Mouse (Mus musculus) adrenal gland, postnatal 14 days (tissue): ENCODE measurements around the gene Fbxl8. TPM values are rescaled to one million over a fixed set of nuclear protein-coding genes. Genes with fewer than 3 reads are reported as not detected.
"Not testable (repeated sequence)": the region's sequence is repeated elsewhere in the genome, so short reads cannot be mapped to it uniquely, and the experiment has no call there.

Experiments
- DNase-seq: peaks from one replicate; pipeline ENCODE4 v3.0.0; 2021; ENCODE audit warnings: mixed read lengths
- total RNA-seq: library from RNA; stranded (reverse); gene quantifications from 2 replicates; pipeline ENCODE4 v1.2.3, GENCODE M21; 2021

Gene Fbxl8
- total RNA-seq, 1 experiment from 2014 or later, result 3.3 TPM

DNA sequence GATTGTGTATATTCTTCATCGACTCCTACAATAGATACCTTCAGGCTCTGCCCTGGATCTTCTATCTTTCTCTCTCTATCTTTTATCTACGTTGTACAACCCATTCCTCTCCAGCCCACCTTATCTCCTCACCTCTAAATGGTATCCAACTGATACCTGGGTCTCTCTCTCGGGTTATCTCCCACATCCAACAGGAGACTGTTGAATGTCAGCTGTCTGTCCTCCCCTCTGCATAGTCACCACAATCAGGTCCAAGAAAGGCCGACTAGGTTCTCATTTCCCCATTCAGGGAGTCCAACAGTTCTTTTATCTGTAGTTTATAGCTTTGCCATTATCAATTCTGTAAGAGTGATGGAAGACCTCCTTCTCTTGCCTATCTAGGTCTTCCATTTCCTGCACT lies 17.8 kb downstream of the Fbxl8 start:
- no peak for DNase-seq

GRCm38 (mm10) chr8:105283074-105283473 lies 18.6 kb downstream of the Fbxl8 start:
- DNase-seq, result peak; percentile 80

DNA sequence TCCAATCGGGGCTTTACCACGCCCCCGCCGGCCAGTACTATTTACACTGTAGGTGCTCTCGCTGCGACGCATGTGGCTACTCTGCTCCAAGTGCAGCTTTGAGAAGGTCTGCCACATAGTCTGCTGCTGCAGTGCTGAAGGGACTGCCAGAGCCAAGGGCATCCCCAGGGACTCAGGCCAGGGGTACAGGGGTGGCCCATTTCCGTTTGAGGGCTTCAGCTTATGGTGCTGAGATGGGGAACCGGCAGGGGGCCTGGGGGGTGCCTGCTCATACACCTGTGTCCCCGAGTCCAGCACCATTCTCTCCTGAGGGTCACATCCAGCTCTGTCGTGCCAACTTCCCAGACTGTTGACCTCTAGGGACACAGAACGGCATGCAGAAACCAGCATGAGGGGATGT lies 21.1 kb downstream of the Fbxl8 start:
- DNase-seq, result no peak

GRCm38 (mm10) chr8:105286907-105287306 lies 22.5 kb downstream of the Fbxl8 start:
- DNase-seq, result no peak

DNA sequence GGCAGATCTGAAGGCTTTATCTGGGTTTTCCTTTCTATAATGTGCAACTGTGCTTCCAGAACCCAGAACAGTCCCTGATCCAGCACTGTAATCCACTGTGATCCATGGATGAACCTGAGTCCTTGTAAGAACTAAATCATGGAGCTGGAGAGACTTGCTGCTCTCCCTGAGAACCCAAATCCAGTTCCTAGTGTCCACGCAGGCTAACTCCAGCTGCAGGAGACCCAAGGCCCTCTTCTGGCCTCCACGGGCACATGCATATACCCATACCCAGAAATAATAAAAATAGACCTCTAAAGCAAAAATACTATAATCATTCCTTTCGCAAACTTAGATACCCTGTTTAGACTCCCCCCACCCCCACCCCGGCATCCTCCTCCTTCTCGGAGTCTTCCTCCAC lies 23.8 kb downstream of the Fbxl8 start:
- no peak for DNase-seq

- DNase-seq, result peak; percentile 96
Measured at GRCm38 (mm10) chr8:105288958-105289732, 24.7 kb downstream of the Fbxl8 start.

GRCm38 (mm10) chr8:105289805-105290460 lies 25.5 kb downstream of the Fbxl8 start, which contains the start of gene 4931428F04Rik:
4931428F04Rik (minus strand) TSS chr8:105289864.
- peak; percentile 82 for DNase-seq

DNA sequence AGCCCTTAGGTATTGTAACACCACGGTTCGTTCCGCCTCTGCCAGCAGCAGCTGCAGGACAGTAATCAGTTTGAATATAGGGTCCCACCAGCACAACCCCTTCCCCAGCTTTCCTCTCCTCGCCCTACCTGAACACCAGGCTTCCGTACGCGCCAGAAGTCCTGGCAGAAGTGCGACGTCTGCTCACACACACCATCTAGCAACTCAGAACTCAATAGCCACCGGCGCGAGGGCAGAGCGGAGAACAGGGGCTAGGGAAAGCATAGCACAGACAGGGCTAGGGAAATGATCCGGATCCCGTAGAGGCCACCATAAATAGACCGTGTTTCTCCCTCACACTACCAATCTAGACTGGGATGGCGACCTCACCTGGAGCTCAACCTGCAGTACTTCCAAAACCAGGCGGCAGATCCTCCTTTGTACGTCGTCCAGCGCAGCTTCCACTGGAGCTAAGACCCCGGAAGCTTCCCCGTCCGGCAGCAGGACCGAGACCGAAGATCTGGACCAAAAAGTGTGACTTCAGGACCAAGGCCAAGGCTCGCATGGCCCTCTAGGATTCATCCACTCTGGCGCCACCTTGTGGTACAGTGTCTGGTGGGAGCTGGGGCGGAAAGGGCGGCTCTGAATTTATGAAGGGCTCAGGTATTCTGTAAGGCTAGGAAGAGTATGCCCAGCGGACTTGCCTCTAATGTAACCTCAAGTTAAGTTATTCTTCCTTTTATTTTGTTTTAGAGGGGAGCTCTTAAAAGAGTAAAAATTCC lies 26.3 kb downstream of the Fbxl8 start:
- DNase-seq, result peak; percentile 96

DNA sequence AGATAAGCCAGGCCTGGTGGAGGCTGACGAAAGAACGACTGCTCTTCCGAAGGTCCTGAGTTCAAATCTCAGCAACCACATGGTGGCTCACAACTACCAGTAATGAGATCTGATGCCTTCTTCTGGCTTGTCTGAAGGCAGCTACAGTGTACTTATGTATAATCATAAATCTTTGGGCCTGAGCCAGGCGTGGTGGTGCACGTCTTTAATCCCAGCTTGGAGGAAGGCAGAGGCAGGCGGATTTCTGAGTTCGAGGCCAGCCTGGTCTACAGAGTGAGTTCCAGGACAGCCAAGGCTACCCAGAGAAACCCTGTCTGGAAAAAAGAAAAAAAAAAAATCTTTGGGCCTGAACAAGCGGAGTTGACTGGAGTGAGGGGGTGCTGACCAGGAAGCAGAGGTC lies 26.9 kb downstream of the Fbxl8 start:
- not testable (repeated sequence) for DNase-seq

GRCm38 (mm10) chr8:105291802-105292201 lies 27.4 kb downstream of the Fbxl8 start:
- DNase-seq, result not testable (repeated sequence)

DNA sequence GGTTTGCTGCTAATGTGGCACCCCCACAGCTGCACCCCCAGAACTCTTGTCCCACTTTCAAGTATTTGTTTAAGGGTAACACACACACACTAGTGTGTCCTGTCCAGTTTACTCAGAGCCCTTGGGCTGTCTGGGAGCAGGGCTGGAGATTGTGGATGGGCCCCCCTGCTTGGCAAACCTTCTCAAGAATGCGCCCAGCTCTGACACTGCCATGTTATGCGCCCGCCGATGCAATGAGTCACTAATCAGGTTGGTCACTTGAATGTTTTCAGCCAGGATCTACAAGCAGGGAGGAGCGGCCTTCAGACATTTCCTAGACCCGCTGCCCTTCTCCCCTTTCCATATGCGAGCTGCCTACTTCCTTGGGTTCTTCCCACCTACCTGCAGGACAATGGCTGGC lies 28.0 kb downstream of the Fbxl8 start:
- no peak for DNase-seq

DNA sequence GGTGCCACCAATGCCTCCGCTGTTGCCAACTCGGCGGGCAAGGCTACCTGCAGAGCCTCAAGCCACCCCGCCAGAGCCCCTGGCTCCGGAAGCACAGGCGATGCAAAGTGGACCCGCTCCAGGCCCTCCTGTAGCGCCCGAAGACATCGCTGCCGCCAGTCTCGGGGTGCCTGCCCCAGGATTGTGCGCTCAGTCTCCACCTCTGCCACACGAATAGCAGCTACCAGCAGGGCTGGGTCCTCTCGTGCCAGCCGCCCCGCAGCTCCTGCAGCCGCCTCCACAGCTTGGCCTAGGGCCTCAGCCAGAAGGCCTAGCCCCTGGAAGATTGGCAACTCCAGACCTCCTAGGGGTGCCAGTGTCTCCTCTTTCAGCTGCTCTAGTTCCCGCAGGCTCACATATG lies 29.0 kb downstream of the Fbxl8 start:
- no peak for DNase-seq

DNA sequence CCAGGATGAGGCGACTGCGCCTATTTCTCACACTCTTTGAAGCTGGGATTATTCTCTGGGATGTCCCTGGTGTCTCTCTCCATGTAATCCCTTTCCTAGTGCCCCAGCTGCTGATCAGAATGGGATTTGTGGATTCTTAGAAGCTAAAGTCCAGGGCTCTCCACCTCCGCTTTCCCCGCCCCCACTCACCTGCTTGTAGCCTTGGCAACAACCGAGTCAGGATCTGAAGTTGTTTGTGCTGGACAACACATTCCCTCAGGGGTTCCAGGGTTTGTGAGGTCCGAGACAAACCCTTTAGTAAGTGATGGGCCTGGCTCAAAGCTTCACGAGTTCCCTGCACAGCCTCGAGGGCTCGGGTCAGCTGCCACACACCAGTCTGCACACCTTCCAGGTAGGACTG lies 30.3 kb downstream of the Fbxl8 start:
- no peak for DNase-seq

GRCm38 (mm10) chr8:105295256-105295655 lies 30.8 kb downstream of the Fbxl8 start:
- no peak for DNase-seq

DNA sequence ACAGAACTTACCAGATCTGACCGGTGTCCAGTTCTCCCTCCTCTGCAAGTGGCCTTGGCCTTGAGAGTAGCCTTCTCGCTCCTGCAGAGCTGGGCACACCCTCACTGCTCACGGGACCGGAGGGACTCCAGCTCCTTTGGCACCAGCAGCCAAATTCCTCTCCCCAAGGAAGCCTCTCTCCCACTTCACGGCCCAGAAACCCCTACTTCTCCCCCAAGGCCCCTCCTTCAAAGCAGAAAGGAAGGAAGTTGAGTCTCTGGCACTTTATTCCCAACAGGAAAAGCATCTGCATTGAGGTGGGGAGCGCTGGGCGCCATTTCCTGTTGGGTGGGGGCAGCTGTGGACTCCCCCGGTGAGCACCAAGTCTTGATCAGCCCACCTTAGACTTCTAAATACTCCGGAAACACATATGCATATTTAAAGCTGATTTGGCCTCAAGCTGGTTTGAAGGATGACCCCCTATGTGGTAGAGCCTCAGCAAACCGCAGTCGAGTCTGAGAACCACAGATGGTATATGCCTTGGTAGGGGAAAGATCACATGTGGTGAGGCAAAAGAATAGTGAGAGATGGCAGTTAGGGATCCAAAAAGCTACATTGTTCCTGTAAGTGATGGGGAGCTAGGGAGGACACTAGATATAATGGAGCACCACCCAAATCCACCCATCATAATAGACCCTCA lies 31.6 kb downstream of the Fbxl8 start, which contains the start of gene Exoc3l:
TSS of gene Exoc3l (minus strand) at position 207 of the 679 bp plus-strand sequence.
- DNase-seq, result peak; percentile 80

DNA sequence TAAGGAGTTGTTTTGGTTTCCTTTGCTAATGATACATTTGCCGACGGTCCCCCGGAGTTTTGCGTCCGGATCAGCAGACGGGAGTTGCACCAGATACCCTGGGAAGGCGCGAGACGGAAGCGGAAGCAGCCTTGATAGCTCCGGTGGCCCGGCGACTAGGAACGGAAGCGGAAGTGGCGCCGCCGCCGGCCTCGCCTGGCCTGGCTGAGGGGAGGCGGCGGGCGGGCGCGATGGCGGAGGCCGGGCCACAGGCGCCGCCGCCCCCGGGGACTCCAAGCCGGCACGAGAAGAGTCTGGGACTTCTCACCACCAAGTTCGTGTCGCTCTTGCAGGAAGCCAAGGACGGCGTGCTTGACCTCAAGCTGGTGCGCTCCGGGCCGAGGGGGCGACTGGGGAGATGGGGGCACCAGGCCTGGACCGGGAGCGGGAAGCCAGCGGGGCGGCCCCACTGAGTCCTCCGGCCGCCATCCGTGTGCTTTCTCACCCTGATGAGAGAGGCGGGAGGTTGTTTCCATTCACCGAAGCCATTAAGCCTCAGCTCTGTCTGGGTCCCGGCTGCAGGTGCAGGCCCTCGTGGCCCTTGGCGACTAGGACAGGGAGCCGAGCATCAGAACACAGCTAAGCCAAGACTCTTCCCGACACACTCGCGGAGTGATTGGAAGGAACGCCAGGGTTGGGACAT lies 33.2 kb downstream of the Fbxl8 start, which contains the start of gene E2f4:
TSS of gene E2f4 (plus strand) at position 153 of the 682 bp plus-strand sequence.
- peak; percentile 97 for DNase-seq

DNA sequence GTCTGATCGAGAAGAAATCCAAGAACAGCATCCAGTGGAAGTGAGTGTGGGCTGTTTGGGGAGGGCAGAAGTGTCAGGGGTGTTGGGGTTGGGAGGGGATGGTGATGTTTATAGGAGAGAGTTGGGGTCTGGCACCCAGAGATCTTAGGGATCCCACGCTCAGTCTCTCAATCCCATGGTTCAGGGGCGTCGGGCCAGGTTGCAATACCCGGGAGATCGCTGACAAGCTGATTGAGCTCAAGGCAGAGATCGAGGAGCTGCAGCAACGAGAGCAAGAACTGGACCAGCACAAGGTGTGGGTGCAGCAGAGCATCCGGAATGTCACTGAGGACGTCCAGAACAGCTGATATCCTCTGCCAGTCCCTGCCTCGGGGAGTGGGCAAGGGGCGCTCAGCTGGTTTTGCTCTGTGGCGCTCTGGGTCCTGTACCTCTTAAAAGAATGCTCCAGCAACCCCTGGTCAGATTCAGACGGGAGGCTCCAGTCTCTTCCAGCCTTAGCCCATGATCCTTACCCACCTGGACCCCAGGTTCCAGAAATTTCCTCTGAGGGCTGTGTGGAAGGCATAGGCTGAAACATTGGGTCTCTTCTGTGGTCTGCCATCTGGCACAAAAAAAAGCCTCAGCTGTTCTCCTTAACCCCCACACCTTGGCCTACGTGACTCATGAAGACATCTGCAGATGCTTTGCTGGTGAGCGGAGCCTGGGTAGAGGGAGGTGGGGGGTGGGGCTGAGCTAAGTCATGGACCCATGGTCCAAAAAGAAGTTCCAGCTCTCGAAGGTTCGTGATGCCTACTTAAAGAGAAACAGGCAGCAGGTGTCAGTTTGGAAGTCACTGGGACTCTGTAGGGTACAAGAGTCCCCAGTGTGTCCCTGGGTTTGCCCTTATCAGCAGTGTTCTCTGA lies 34.2 kb downstream of the Fbxl8 start:
- no peak for DNase-seq

DNA sequence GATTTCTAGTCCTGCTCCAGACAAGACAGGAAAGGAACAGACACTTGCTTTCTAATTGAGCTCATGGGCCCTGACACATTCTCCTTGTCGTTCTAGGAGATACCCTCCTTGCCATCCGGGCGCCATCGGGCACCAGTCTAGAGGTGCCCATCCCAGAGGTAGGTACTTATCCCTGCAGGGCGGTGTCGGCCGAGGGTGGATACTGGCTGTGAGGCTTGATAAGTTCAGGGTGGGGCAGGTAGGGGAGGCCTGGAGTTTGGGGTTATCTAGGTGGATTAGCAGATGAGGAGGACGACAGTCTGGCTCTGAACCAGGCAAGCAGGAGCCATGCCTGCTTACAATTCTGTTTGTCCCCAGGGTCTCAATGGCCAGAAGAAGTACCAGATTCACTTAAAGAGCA lies 35.5 kb downstream of the Fbxl8 start:
- no peak for DNase-seq

DNA sequence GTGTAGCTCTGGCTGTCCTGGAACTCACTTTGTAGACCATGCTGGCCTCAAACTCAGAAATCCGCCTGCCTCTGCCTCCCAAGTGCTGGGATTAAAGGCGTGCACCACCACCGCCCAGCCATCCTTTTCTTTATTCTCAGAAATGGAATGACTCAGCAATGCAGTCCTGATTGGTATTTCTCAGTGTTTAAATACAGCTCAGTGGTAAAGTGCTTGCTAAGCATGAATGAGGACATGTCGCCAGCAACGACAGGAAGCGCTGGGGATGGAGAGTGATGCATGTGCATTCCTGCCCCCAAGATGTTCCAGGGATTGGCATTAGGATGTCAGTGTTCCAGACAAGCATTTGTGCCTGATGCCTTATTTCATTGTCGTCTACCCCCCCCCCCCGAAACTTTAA lies 38.9 kb downstream of the Fbxl8 start:
- DNase-seq, result no peak

DNA sequence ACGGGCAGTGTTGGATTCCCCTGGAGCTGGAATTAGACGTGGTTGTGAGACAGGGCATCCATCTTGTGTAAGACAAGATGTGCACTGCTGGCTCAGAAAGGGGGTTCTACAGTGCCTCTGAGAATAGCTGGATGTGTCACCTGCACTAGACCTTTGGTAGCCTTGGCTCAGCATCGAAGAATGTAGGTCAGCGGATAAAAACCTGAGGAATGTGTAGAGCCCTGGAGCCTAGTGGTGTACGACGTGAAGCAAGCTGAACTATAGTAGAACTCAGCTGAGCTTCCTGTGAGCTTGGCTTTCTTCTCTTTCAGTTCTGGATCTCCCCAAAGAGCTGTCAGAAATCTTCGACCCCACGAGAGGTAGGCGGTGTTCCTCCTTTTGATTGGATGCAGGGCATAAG lies 39.4 kb downstream of the Fbxl8 start:
- no peak for DNase-seq
